Mouse (Mus musculus) liver, embryonic 14.5 days (tissue): ENCODE data around the gene Cpa5.

Source experiments
- CTCF ChIP-seq: IDR thresholded peaks from 2 replicates; pipeline ENCODE4 v1.5.1; 2016; ENCODE audit warnings: antibody characterized with exemption, low read depth, control low read depth
- EP300 ChIP-seq: IDR thresholded peaks from 2 replicates; pipeline ENCODE4 v1.6.1; 2016; ENCODE audit warnings: antibody characterized with exemption, low read depth

DNA sequence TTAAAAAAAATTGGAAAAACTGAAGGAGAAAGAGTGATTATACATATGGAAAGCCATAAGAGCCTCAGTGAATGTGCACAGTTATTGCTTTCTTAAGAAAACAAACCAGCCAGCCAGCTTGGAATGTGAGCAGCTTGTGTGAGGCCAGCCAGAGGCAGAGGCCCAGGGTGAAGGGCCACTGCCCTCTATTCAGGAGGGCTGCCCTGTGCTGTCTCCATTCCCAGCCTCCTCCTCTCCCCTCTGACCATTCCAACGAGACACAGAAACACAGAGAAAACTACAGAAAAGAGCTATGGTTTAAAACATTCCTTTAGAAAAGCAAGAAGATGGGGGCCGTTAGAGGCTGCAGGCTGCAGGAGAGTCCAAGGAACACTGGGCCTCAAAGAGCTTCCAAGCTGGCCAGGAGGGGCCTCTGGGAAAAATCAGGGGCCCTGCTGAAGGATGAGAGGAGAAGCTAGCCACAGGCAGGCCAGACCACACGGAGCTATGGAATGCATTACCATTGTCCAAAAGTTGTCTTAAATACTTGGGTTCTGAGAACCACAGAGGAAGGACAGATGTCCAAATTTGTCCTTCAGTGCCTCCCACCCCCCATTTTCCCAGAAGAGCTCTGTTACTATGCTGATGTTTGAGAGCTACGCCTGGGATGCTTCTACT lies 25.5 kb downstream of the Cpa5 start:
- no peak for TF ChIP-seq CTCF
- TF ChIP-seq EP300 = no peak
